Mouse (Mus musculus): Measurements from ENCODE around the gene Ndufs8.

- TF ChIP-seq CTCF (conservative IDR thresholded peaks at IDR 0.05; ENCODE audit: low read length) (no peak), NANOG (IDR thresholded peaks at IDR 0.05; ENCODE audit: borderline replicate concordance, low read length) (no peak)
Measured at GRCm38 (mm10) chr19:3872373-3872772, 40.2 kb downstream of the Ndufs8 start.

Data from E14TG2a.4 (cell line).